Mouse (Mus musculus): Measurements from ENCODE around the gene Vkorc1l1. TPM values are rescaled to one million over a fixed set of nuclear protein-coding genes. Genes with fewer than 3 reads are reported as not detected.

Vkorc1l1 gene
- polyA plus RNA-seq, 1 experiment, result 8.1 TPM

DNA sequence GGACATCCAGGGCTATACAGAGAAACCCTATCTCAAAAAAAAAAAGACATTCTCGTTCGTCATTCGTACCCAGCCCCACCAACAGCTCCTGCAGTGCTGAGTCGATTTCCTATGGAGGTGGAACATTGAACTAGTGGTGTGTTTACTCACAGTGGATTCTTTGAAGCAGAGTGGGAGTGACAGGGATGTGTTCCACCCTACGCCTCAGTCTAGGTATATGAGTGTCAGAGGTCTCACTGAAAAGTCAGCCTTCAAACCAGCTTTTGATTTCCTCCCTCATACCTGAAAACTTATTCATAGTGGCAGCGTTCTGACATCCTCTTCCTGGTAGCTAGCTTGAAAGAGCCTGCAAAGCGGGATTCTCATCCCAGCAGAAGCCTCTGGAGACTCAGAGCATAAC lies 26.6 kb downstream of the Vkorc1l1 start:
- Histone ChIP-seq H3K4me3 (ENCODE audit: extremely low read depth, insufficient read depth, insufficient read length) (no peak overlapping the region), H3K36me3 (ENCODE audit: control insufficient read depth, insufficient read depth, low read length) (no peaks in the 10 kb centered on the region), H3K27ac (ENCODE audit: insufficient read depth, low read length) (no peak overlapping the region), H3K27me3 (ENCODE audit: control insufficient read depth, insufficient read depth, low read length) (no peaks in the 10 kb centered on the region), H3K4me1 (ENCODE audit: control insufficient read depth, insufficient read depth, insufficient read length) (no peaks in the 10 kb centered on the region)
- no peak for DNase-seq (ENCODE audit: low read depth in 1 of 2, low spot score in 2 of 2)
- no peak for TF ChIP-seq POLR2A (IDR thresholded peaks at IDR 0.05; ENCODE audit: low read depth, low read length)
- TF ChIP-seq CTCF (IDR thresholded peaks at IDR 0.05; ENCODE audit: extremely low read depth, insufficient read depth, insufficient read length, insufficient replicate concordance), result no peak
- 90% methylated on average over 7 of the region's 7 CpGs for WGBS

DNA sequence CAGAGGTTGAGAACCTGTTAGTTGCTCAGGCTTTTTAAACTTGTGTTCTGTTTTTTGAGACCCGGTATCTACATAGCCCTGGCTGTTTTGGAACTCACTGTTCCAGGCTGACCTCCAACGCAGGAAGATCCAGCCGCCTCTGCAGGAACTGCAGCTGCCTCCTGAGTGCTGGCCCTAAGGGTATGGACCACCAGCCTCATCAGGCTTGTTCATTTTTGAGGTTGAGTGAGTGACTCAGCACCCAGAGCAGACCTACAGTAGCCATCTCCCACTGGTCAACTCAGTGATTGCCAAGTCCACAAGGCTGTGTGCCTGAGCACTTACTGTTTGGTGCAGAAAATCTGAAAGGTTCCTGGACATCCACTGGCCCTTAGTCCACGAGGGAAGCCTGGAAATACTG lies 29.7 kb downstream of the Vkorc1l1 start:
- H3K36me3 ChIP-seq (ENCODE audit: control insufficient read depth, insufficient read depth, low read length), result no peaks in the 10 kb centered on the region
- no peak for TF ChIP-seq POLR2A (IDR thresholded peaks at IDR 0.05; ENCODE audit: low read depth, low read length)
- TF ChIP-seq CTCF (IDR thresholded peaks at IDR 0.05; ENCODE audit: extremely low read depth, insufficient read depth, insufficient read length, insufficient replicate concordance), result no peak
- DNase-seq (ENCODE audit: low read depth in 1 of 2, low spot score in 2 of 2), result no peak
- WGBS, result 88% methylated on average over 4 of the region's 4 CpGs
- no peaks in the 10 kb centered on the region for H3K27me3 ChIP-seq (ENCODE audit: control insufficient read depth, insufficient read depth, low read length)
- no peak overlapping the region for H3K27ac ChIP-seq (ENCODE audit: insufficient read depth, low read length)
- no peaks in the 10 kb centered on the region for H3K4me1 ChIP-seq (ENCODE audit: control insufficient read depth, insufficient read depth, insufficient read length)
- H3K4me3 ChIP-seq (ENCODE audit: extremely low read depth, insufficient read depth, insufficient read length), result no peak overlapping the region

DNA sequence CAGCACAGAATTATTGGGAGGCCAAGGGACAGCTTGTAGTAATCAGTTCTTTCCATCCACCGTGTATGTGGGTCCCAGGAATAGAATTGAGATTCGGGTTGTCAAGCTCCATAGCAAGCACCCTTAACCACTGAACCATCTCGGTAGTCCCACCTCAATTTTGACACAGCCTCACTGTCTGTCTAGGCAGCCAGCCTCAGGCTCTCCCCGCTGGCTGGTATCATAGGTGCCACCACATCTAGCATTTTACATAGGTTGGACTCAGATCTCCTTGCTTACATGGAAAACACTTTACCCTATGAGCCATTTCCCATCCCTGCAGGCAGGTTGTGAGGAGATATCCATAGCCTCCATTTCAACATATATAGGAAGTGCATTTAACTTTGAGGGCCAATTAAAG lies 32.6 kb downstream of the Vkorc1l1 start:
- no peaks in the 10 kb centered on the region for H3K4me1 ChIP-seq (ENCODE audit: control insufficient read depth, insufficient read depth, insufficient read length)
- H3K27me3 ChIP-seq (ENCODE audit: control insufficient read depth, insufficient read depth, low read length), result no peaks in the 10 kb centered on the region
- WGBS, result 83% methylated on average over 4 of the region's 4 CpGs
- H3K36me3 ChIP-seq (ENCODE audit: control insufficient read depth, insufficient read depth, low read length), result no peaks in the 10 kb centered on the region
- no peak for DNase-seq (ENCODE audit: low read depth in 1 of 2, low spot score in 2 of 2)
- H3K27ac ChIP-seq (ENCODE audit: insufficient read depth, low read length), result no peak overlapping the region
- TF ChIP-seq CTCF (IDR thresholded peaks at IDR 0.05; ENCODE audit: extremely low read depth, insufficient read depth, insufficient read length, insufficient replicate concordance) (no peak), POLR2A (IDR thresholded peaks at IDR 0.05; ENCODE audit: low read depth, low read length) (no peak)
- H3K4me3 ChIP-seq (ENCODE audit: extremely low read depth, insufficient read depth, insufficient read length), result no peak overlapping the region

DNA sequence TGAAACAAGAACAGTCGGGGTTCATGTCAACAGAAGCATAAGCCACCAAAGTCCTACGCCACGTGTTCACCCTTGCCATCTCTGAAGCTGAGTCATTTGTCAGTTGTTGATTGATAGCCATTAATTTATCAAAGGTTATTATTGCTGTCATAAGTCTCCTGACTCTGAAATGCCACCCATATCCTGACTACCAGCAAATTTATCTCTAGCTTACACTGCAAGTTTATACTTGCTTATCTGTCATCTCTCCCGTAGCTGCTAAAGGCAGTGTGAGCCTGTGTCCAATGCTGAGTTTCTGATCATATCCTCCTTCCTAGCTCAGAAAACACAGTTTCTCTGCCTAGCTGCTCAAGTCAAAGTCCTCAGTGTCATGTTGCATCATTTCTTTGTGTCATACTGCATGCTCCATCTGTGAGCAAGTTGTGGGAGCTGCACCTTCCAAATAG lies 33.1 kb downstream of the Vkorc1l1 start:
- 78% methylated on average over 4 of the region's 4 CpGs for WGBS
- TF ChIP-seq CTCF (IDR thresholded peaks at IDR 0.05; ENCODE audit: extremely low read depth, insufficient read depth, insufficient read length, insufficient replicate concordance) (no peak), POLR2A (IDR thresholded peaks at IDR 0.05; ENCODE audit: low read depth, low read length) (no peak)
- no peak for DNase-seq (ENCODE audit: low read depth in 1 of 2, low spot score in 2 of 2)
- Histone ChIP-seq H3K27me3 (ENCODE audit: control insufficient read depth, insufficient read depth, low read length) (no peaks in the 10 kb centered on the region), H3K27ac (ENCODE audit: insufficient read depth, low read length) (no peak overlapping the region), H3K4me1 (ENCODE audit: control insufficient read depth, insufficient read depth, insufficient read length) (no peaks in the 10 kb centered on the region), H3K4me3 (ENCODE audit: extremely low read depth, insufficient read depth, insufficient read length) (no peak overlapping the region), H3K36me3 (ENCODE audit: control insufficient read depth, insufficient read depth, low read length) (no peaks in the 10 kb centered on the region)

DNA sequence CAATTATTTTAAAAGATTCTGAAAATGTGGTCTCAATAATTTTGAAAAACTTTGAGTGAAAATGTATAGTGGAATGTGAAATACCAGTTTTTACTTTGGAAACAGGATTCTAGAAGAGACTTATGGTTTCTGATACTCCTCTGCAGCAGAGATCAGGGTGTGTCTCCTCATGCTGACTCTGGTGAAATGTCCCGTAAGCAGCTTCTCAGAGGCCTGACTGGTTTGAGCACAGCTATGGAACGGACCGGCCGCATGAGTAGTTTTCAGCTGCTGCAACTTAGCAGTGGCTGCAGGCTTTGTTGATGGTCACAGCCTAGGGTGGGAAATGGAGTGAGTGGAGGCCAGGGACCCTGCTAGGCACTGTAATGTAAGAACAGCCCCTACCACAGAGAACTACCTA lies 36.0 kb downstream of the Vkorc1l1 start:
- DNase-seq (ENCODE audit: low read depth in 1 of 2, low spot score in 2 of 2), result no peak
- H3K4me3 ChIP-seq (ENCODE audit: extremely low read depth, insufficient read depth, insufficient read length), result no peak overlapping the region
- H3K27ac ChIP-seq (ENCODE audit: insufficient read depth, low read length), result no peak overlapping the region; the same call in 1 of the 2 replicates
- no peaks in the 10 kb centered on the region for H3K4me1 ChIP-seq (ENCODE audit: control insufficient read depth, insufficient read depth, insufficient read length)
- H3K27me3 ChIP-seq (ENCODE audit: control insufficient read depth, insufficient read depth, low read length), result no peaks in the 10 kb centered on the region
- WGBS, result 87% methylated on average over 4 of the region's 4 CpGs
- H3K36me3 ChIP-seq (ENCODE audit: control insufficient read depth, insufficient read depth, low read length), result no peaks in the 10 kb centered on the region
- TF ChIP-seq POLR2A (IDR thresholded peaks at IDR 0.05; ENCODE audit: low read depth, low read length) (no peak), CTCF (IDR thresholded peaks at IDR 0.05; ENCODE audit: extremely low read depth, insufficient read depth, insufficient read length, insufficient replicate concordance) (no peak)

DNA sequence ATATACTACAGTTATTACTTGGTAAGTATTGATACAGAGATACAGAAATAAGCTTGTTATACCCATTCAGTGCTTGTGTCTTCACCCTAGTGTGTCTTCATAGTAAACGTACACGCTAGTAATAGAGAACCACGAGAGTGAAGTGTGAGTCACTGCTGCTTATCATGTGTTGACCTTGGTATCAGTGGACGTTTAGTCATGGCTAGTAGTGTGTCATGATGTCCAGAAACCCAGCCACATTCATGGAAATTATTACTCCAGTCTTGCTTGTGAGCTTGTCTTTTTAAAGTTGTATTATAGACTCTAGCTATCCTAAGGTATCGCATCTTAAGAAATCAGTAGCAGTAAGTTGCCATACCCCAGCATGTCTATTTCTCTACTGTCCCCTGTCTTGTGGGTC lies 36.8 kb downstream of the Vkorc1l1 start:
- 85% methylated on average over 5 of the region's 5 CpGs for WGBS

DNA sequence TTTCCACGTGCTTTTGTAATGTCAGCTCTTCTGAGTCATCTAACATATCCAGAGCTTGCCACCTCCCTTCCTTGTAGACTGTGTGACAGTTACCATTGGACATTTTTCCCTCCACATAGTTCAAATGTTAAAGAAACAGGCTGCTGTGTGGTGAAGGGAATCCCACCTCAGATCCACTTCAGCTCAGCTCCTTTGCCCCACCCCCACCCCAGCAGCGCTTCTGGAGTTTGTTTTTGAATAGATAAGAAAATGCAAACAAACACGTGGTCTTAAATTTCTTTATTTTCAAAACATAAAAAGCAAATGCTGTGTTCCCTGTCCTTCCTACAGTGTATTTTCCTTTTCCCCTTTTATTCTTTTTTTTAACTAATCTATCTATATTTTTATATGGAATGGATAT lies 38.4 kb downstream of the Vkorc1l1 start:
- Histone ChIP-seq H3K4me1 (ENCODE audit: control insufficient read depth, insufficient read depth, insufficient read length) (no peaks in the 10 kb centered on the region), H3K4me3 (ENCODE audit: extremely low read depth, insufficient read depth, insufficient read length) (no peak overlapping the region), H3K36me3 (ENCODE audit: control insufficient read depth, insufficient read depth, low read length) (no peaks in the 10 kb centered on the region), H3K27me3 (ENCODE audit: control insufficient read depth, insufficient read depth, low read length) (no peaks in the 10 kb centered on the region), H3K27ac (ENCODE audit: insufficient read depth, low read length) (no peak overlapping the region)
- WGBS, result 82% methylated on average over 3 of the region's 3 CpGs
- no peak for DNase-seq (ENCODE audit: low read depth in 1 of 2, low spot score in 2 of 2)
- TF ChIP-seq POLR2A (IDR thresholded peaks at IDR 0.05; ENCODE audit: low read depth, low read length), result no peak
- TF ChIP-seq CTCF (IDR thresholded peaks at IDR 0.05; ENCODE audit: extremely low read depth, insufficient read depth, insufficient read length, insufficient replicate concordance), result no peak

More for the DNA sequence above, 36.8 kb downstream of the Vkorc1l1 start:
- Histone ChIP-seq H3K4me1 (ENCODE audit: control insufficient read depth, insufficient read depth, insufficient read length) (no peaks in the 10 kb centered on the region), H3K27me3 (ENCODE audit: control insufficient read depth, insufficient read depth, low read length) (no peaks in the 10 kb centered on the region), H3K4me3 (ENCODE audit: extremely low read depth, insufficient read depth, insufficient read length) (no peak overlapping the region), H3K27ac (ENCODE audit: insufficient read depth, low read length) (no peak overlapping the region), H3K36me3 (ENCODE audit: control insufficient read depth, insufficient read depth, low read length) (no peaks in the 10 kb centered on the region)
- TF ChIP-seq POLR2A (IDR thresholded peaks at IDR 0.05; ENCODE audit: low read depth, low read length) (no peak), CTCF (IDR thresholded peaks at IDR 0.05; ENCODE audit: extremely low read depth, insufficient read depth, insufficient read length, insufficient replicate concordance) (no peak)
- no peak for DNase-seq (ENCODE audit: low read depth in 1 of 2, low spot score in 2 of 2)
